Mouse (Mus musculus) granulocyte monocyte progenitor cell, adult 5-6 weeks (primary cell): ENCODE results near the gene Rab20. TPM values are rescaled to one million over a fixed set of nuclear protein-coding genes. Genes with fewer than 3 reads are reported as not detected.
A peak's percentile ranks its signal among the peaks of the same experiment; 100 is the strongest.
"Not testable (repeated sequence)": the region's sequence is repeated elsewhere in the genome, so short reads cannot be mapped to it uniquely, and the experiment has no call there.

Experiments
- ATAC-seq: replicated peaks from 2 replicates; pipeline ENCODE4 v1.8.0; 2016; ENCODE audit warnings: mild to moderate bottlenecking, moderate TSS enrichment, inconsistent platforms; ENCODE audit not compliant: poor library complexity, severe bottlenecking
- total RNA-seq, 2 experiments: library from RNA; stranded (forward) in 1 of 2; stranded (reverse) in 1 of 2; fragments of 200-712, 200-1000 nt in 1 of 2; fragments of >200 nt in 1 of 2; fragmentation: Nextera tagmentation in 1 of 2; gene quantifications; 2 replicates each; pipeline ENCODE4 v1.2.3; 2014 to 2017

Gene Rab20
- total RNA-seq (2014; fragmentation: Nextera tagmentation) (3.5 and 4.6 TPM in 2 replicates), total RNA-seq (2017) (0.69 and 4.8 TPM in 2 replicates)

DNA sequence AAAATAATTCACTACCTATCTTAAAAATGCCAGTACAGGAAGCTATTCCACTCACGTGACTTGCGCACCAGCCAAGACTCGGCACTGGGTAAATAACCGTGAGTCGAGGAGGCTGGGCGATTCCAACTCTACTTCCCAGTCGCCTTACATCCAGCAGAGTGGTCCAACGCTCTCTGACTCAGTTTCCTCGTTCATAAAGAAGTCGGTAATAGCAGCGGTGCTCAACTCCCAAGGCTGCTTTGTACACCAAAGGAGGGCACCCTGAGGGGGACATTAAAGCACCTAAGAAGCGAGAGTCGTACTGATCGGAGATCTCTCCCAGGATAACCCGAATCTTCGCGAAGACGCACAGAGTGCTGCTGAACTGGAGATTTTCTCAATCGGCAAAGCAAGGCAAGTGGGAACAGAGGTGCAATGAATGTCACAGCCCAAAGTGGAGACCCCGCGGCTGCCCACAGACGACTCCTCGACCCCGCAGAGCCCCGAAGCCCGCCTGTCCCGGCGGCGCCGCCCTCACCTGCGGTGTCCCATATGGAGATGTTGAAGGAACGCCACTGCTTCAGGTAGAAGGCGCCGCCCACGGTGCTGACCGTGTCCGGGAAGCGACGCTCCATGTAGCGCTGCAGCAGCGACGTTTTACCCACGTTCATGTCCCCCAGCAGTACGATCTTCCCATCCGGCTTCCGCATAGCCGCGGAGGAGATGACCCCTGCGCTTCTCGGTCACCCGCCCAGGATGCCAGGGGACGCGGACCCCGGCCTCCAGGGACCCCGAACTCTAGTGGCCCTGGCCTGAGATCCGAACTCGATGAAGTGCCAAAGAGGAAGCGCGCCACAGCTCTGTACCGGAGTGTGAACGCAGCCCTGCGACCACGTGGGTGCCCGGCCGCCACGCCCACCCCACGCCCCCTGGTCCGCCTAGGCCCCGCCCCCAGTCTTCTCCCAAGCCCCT is at the start of gene Rab20:
Rab20 (minus strand) TSS at position 900 of the 951 bp plus-strand sequence.
- ATAC-seq = peak; percentile 60

DNA sequence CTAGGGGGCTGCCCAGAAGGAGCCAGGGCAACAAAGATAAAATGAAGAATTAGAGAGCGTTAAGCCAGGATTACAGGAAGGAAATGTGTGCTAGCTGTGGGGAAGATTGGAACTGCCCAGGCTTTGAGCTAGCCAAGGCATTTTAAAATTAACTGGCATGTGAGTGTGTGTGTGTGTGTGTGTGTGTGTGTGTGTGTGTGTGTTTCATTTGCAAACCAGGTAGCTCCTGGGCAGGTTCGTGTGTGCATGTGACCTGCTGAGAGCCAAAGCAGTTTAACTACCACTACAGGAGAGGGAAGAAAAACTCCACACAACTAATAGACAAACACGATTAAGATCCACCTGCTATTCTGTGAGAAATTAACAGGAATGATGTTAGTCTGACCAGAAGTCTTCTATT is 44.8 kb upstream of the Rab20 start:
- ATAC-seq = no peak

DNA sequence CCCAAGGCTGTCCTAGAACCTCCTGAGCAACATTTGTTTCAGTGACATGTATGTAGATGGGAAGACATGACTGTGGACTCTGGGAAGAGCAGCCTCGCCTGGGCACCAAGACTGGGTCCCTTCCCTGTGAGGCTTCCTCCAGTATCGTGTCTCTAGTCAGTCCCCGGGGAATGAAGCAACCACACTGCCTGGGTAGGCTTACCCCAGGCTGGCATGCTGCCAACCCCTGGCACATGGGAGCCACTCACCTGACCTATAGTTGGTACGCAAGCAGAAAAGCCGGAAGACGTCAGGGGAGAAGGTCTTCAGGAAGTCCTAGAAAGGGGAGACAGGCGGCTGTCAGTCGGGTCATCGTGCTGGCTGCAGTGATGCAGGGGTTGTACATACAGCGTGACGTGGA is 40.2 kb upstream of the Rab20 start:
- no peak for ATAC-seq

DNA sequence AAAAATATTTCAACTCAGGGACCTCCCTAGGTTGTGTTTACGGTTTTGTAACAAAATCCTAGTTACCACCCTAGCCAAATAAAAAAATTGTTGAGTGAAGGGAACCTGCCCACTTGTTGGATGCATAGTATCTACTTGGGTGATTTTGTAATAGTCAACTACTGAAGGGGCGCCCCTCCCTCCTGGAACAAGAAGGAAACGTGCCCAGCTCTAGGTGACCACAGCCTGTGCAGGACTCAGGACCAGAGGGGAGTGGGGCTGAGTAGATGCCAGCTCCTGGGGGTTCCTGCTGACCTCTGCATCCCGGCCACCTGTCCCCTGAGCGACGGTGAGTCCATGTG is 39.5 kb upstream of the Rab20 start:
- ATAC-seq = peak; percentile 51

DNA sequence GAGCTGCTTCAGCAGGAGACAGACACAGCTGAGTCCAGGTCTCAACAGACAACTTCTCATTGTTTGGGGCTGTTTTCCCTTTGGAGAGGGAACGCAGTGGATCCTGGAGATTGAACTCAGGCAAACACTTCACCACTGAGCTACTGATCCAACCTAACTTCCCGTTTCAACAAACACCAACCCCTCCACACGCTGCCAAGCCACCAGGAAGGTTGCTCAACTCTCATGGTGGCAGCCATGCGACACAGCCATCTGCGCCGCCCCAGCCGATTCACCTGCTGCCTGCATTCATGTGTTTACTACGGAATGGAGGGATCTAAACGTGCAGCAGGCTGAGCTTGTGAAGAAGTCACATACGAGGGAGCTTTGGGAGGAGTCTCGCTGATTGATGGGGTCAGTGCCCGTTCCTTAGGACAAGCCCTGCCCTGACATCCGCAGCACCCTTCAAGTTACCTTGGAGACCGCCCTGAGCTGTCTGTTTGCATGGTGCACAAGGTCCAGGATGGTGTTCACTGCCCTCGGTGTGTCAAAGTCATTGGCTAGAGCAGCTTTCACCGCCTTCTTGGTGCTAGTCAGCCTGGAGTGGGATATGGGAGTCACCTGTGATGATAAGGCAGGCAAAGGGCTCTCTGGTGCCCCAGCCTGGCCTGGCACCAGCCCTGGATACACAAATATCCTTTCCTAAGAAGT is 39.0 kb upstream of the Rab20 start:
- peak; percentile 89 for ATAC-seq

GRCm38 (mm10) chr8:11516292-11516691 is 37.8 kb upstream of the Rab20 start:
- no peak for ATAC-seq

DNA sequence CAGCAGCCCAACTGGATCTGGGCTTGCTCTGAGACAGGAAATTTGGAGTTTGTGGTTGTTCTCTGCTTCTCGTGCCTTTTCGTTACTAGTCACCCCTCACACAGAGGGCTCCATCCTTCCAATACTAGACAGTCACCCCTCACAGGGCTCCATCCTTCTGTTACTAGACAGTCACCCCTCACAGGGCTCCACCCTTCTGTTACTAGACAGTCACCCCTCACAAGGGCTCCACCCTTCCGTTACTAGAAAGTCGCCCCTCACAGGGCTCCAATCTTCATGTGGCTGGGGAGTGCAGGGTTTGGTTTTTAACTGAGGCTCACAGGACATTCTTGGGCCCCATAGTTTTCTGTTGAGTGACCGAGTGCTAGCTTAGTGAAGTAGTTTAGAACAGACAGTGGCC is 34.7 kb upstream of the Rab20 start:
- no peak for ATAC-seq

DNA sequence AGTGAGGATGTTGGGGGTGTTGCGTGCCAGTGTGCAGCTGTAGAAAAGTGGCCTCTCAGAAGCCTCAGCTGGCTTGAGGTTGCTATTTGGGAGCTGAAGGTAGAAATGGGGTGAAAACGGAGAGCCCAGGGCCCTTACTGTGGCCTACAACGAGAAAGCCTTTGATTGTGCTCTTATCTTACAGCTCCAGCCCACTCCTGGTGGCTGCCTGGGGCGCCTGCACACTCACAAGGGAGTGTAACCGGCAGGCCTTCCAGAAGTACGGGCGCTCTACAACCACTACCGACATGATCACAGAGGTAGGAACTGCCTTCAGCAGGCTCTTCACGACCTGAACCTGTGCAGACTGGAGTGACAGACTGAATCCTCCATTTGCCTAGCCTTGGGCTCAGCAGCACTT is 34.2 kb upstream of the Rab20 start:
- no peak for ATAC-seq

DNA sequence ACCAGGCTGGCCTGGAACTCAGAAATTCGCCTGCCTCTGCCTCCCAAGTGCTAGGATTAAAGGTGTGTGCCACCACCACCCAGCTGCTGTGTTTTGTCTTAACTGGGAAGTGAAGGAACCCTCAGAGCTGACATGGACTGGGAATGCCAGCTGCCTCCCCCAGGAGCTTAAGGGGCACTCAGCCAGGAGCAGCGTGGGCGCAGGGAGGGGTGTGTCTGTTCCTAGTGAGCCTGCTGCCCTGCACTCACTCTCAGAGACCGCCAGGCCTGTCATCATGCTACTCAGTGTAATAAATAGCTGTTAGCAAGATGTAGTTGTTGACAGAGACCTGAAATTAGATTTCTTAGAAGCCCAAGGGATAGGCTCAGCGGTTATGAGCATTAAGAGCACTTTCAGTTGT is 32.5 kb upstream of the Rab20 start:
- no peak for ATAC-seq

GRCm38 (mm10) chr8:11508880-11509279 is 30.4 kb upstream of the Rab20 start:
- ATAC-seq = no peak

- ATAC-seq = peak; percentile 84
Measured at GRCm38 (mm10) chr8:11506802-11507201, 28.3 kb upstream of the Rab20 start.

GRCm38 (mm10) chr8:11506074-11506473 is 27.6 kb upstream of the Rab20 start:
- ATAC-seq = no peak

- 0 out of 2 replicates have a peak, but pooled peaks have one; percentile 6 for ATAC-seq
Measured at GRCm38 (mm10) chr8:11503476-11504232, 25.1 kb upstream of the Rab20 start.

DNA sequence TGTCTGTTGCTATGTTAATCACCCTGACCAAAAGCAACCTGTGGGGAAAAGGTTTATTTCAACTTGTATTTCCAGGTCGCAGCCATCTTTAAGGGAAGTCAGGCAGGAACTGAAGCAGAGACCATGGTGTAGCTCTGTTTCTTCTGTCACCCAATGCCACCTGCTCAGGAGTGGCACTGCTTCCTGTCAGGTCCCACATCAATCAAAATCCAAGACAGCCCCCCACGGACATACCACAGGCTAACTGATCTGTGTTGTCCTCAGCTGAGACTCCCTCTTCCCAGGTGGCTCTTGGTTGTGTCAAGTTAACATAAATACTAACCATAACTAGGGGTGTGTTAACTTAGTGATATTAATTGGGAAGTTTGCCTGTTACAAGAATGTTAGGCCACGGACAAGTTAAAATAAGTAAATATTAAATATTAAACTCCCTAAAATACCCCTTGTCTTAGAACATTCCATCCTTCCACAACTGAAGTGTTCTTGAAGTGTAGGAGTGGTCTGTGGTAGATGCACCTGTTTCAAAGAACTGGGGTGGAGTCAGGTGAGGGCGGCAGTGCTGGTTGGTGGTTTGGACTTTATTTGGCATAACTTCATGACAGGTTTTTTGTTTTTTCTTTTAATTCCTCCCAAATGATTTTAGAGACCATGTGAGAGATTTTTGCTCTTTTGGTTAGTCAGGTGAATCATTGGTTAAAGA is 20.4 kb upstream of the Rab20 start:
- ATAC-seq = no peak

- ATAC-seq = no peak
Measured at GRCm38 (mm10) chr8:11498281-11498680, 19.8 kb upstream of the Rab20 start.

GRCm38 (mm10) chr8:11497017-11497990 is 18.8 kb upstream of the Rab20 start, which contains the start of gene Naxd:
TSS of gene Naxd (plus strand) at chr8:11497506.
- ATAC-seq = peak; percentile 99

GRCm38 (mm10) chr8:11492340-11492739 is 13.8 kb upstream of the Rab20 start:
- ATAC-seq = not testable (repeated sequence)

DNA sequence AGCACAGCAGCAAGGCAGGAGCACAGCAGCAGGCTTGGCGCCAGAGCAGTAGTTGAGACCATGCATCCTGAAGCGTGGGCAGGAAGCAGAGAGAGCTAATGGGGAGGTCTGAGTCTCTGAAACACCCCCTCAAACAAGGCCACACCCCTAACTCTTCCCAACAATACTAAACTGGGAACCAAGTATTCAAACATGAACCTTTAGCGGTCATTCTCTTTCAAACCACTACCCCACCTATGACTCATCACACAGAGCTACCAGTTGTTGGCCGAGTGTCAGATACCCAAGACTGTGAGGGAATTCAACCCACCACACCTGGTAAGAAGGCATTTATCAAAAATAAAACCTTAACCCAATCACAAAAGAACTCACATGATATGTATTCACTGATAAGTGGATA is 8.7 kb upstream of the Rab20 start:
- ATAC-seq = peak; percentile 39; the same call in 1 of the 2 replicates

DNA sequence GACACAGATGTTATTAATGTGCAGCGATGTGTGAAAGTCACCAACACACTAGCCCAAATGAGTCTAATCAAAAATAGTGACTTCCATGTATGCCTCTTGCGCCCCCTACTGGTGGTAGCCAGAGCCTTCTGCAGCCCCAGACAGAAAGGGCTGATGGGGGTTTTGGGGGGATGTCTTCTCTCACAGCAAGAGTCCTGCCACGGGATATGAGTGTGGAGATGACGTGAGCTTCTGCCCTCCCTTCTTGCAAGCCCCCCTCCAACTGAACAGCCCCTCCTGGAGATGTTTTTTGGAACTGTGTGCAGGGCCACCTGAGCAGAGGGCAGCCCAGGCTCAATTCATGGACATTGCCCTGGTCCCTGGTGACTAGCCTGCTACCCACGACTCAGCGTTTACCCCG is 7.6 kb upstream of the Rab20 start:
- ATAC-seq = peak; percentile 76
